Mouse (Mus musculus) heart, adult 8-10 months (tissue): ENCODE measurements around the gene Akap10. TPM values are rescaled to one million over a fixed set of nuclear protein-coding genes. Genes with fewer than 3 reads are reported as not detected.

Experiments
- total RNA-seq, 4 experiments: library from RNA; stranded (reverse); gene quantifications; 2 replicates each; pipeline ENCODE4 v1.2.4; 2022

Akap10 gene
- total RNA-seq, 4 experiments from 2014 or later: 11.5 to 14.9 (median 14.4) TPM

Other genes with a start within 250 kb of the Akap10 start
- under 1 TPM; 0.19 to 0.41 (median 0.28) TPM for gene Fam83g, start 246.2 kb downstream of the Akap10 start, total RNA-seq
- not detected for gene Slc5a10, start 209.4 kb downstream of the Akap10 start, total RNA-seq
- 10 to 100 TPM in 1 of 4 experiments, 1 to 10 TPM in 3; 6.2 to 10.0 (median 8.5) TPM for gene Prpsap2, start 168.2 kb downstream of the Akap10 start, total RNA-seq
- 10 to 100 TPM; 52.4 to 57.6 (median 54.6) TPM for gene Ulk2, start 75.2 kb downstream of the Akap10 start, total RNA-seq
- 1 to 10 TPM; 3.6 to 8.6 (median 4.2) TPM for gene Specc1, start 26.5 kb upstream of the Akap10 start, total RNA-seq